Mouse (Mus musculus): Measurements from ENCODE around the gene Ppp1r14b.

- no peak for TF ChIP-seq GATA1 (IDR thresholded peaks at IDR 0.05; ENCODE audit: borderline replicate concordance, low read length)
- no peak for TF ChIP-seq FLI1 (IDR thresholded peaks at IDR 0.05; ENCODE audit: low read length)
Observed at GRCm38 (mm10) chr19:6926559-6927255, 48.1 kb upstream of the Ppp1r14b start.

All from megakaryocyte, embryonic 14.5 days (primary cell).